Mouse (Mus musculus) ES-E14 (cell line): ENCODE measurements around the gene Abhd15. TPM values are rescaled to one million over a fixed set of nuclear protein-coding genes. Genes with fewer than 3 reads are reported as not detected.
A peak's percentile ranks its signal among the peaks of the same experiment; 100 is the strongest.

Experiments used
- DNase-seq: peaks from one replicate; pipeline ENCODE4 v3.0.0-alpha.2; 2013; ENCODE audit warnings: low read depth, low spot score
- H3K27ac ChIP-seq: 2 replicates; pipeline ENCODE4 v1.5.1; 2012; ENCODE audit warnings: low read depth, mild to moderate bottlenecking, low read length, moderate library complexity, mixed read lengths; ENCODE audit not compliant: poor library complexity, insufficient read depth, severe bottlenecking
- H3K36me3 ChIP-seq: 2 replicates; pipeline ENCODE4 v1.6.1; 2012; ENCODE audit warnings: mild to moderate bottlenecking, low read length, moderate library complexity, mixed read lengths; ENCODE audit not compliant: control insufficient read depth, poor library complexity, insufficient read depth, severe bottlenecking
- H3K4me1 ChIP-seq, 2 experiments: fragments of 150-350 bp in 1 of 2; sonication (generic) in 1 of 2; 2 replicates each; pipeline ENCODE4 v1.6.1; 2012; ENCODE audit warnings: low read length in 2 of 2, mild to moderate bottlenecking in 1 of 2, mixed read lengths in 1 of 2; ENCODE audit not compliant: control insufficient read depth in 2 of 2, insufficient read depth in 2 of 2, poor library complexity in 1 of 2
- H3K4me3 ChIP-seq, 2 experiments: fragments of 150-350 bp in 1 of 2; sonication (generic) in 1 of 2; 2 replicates each; pipeline ENCODE4 v1.5.1; 2012; ENCODE audit warnings: low read length in 2 of 2, low read depth in 1 of 2, mild to moderate bottlenecking in 1 of 2, mixed read lengths in 1 of 2; ENCODE audit not compliant: insufficient read depth in 1 of 2, poor library complexity in 1 of 2, severe bottlenecking in 1 of 2
- H3K9ac ChIP-seq: 2 replicates; pipeline ENCODE4 v1.6.1; 2012; ENCODE audit warnings: low read depth, mild to moderate bottlenecking, low read length, mixed read lengths; ENCODE audit not compliant: poor library complexity, insufficient read depth, severe bottlenecking
- H3K9me3 ChIP-seq: fragments of 150-350 bp; sonication (generic); 2 replicates; pipeline ENCODE4 v1.6.1; 2012; ENCODE audit warnings: low read depth, mild to moderate bottlenecking, low read length; ENCODE audit not compliant: control insufficient read depth, insufficient read depth
- CHD2 ChIP-seq: IDR thresholded peaks from 2 replicates; pipeline ENCODE4 v1.6.1; 2014; ENCODE audit warnings: mild to moderate bottlenecking, low read depth, low read length, inconsistent platforms
- HCFC1 ChIP-seq: IDR thresholded peaks from 2 replicates; pipeline ENCODE4 v1.6.1; 2012; ENCODE audit warnings: low read length, inconsistent platforms, borderline replicate concordance; ENCODE audit not compliant: insufficient read depth
- MAFK ChIP-seq: IDR thresholded peaks from 2 replicates; pipeline ENCODE4 v1.6.1; 2014; ENCODE audit warnings: mild to moderate bottlenecking, low read depth, low read length, inconsistent platforms; ENCODE audit not compliant: insufficient read depth
- ZC3H11A ChIP-seq: IDR thresholded peaks from 2 replicates; pipeline ENCODE4 v1.6.1; 2012; ENCODE audit warnings: low read depth, mild to moderate bottlenecking, inconsistent platforms, low read length, borderline replicate concordance
- ZNF384 ChIP-seq: IDR thresholded peaks from 2 replicates; pipeline ENCODE4 v1.6.1; 2012; ENCODE audit warnings: low read depth, low read length, inconsistent platforms
- in situ Hi-C, 2 experiments: fragments of 600-800 bp; cut with MboI; formaldehyde crosslinking; loops; one replicate each; pipeline ENCODE4 v1.15.1; 2025; ENCODE audit warnings: low sequenced_read_pairs in 2 of 2, inconsistent platforms in 1 of 2; ENCODE audit not compliant: unreplicated experiment in 2 of 2
- total RNA-seq: library from RNA; depleted of rRNA; stranded (reverse); fragments of 300-350 nt; gene quantifications from 2 replicates; pipeline ENCODE4 v1.2.3, GENCODE M21; 2012

Abhd15 gene
- total RNA-seq, 1 experiment, result 1.7 TPM

DNA sequence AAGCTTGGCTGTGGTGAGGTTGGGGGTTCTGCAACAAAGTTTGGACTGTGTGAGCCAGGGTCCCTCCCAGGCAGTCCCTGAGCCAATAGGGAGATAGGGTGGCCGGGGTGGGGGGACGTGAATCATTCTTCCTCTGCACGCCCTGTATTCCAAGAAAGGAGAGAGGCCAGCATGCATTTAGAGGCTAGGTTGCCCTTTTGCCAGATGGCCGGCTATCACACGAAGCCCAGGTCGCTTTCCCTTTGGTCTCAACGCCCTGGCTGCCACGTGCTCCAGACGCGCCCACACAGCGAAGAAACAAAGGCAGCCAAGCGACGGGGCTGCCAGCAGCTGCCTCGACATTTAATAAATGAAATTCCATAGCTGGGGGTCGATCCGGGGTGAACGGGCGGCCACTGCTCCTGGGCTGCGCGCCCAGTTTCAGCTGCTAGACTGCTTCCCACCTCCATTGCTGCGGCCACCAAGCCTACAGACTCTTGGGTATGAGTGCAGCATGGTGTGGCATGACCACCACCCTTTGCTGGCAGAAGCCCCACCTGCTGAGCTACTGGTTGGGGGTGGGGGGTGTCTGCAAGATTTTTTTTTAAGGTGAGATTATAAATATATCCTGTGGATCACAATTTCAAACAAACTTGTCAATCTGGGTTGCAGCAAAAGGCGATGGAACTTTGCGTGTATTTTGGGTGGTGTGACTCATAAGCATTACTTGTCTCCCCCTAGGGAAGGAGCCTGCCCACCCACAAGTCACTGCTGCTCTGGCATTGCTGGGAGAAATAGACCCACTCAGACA lies 23.2 kb upstream of the Abhd15 start:
- peak overlapping the region; percentile 70 to 94 for H3K4me3 ChIP-seq
- H3K36me3 ChIP-seq, result no peaks in the 10 kb centered on the region
- H3K4me1 ChIP-seq, result peaks cover 13 to 25% of the 10 kb centered on the region in 2 experiments
- H3K27ac ChIP-seq, result no peak overlapping the region
- TF ChIP-seq HCFC1, result no peak
- TF ChIP-seq CHD2, result no peak
- no peak for TF ChIP-seq ZC3H11A
- no peak for TF ChIP-seq MAFK
- TF ChIP-seq ZNF384, result no peak
- no peak for DNase-seq
- H3K9ac ChIP-seq, result peak overlapping the region; percentile 45
- in situ Hi-C loops, result no loop called here
- no peaks in the 10 kb centered on the region for H3K9me3 ChIP-seq

DNA sequence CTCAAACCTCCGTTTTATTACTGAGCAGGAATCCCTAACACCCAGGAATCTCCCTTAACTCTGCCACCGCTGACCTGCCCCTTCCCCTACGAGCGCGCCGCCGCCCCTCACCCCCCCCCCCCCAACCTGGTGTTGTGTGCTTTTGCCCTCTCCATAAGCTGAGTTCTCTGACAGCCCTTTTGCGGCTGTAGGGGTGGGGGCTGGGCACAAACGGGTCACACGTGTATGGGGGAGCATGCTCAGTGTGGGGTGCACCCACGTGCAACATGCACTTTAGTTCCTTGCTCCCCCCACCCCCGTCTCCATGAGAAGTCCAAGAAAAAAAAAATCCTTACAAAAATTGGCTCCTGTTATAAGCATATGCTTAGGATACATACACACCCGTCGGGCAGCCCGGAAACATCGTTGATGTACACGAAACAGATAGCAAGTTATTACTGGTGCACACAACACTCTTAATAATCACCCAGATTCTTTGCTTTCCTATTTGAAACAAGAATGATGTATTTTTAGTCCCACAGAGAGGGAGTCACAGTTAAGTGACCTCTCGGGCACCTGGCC lies 22.5 kb upstream of the Abhd15 start:
- Histone ChIP-seq H3K9me3 (no peaks in the 10 kb centered on the region), H3K4me1 (peaks cover 15 to 27% of the 10 kb centered on the region in 2 experiments), H3K36me3 (no peaks in the 10 kb centered on the region), H3K9ac (peak overlapping the region; percentile 62; the same call in 1 of the 2 replicates), H3K4me3 (peak overlapping the region; percentile 94 to 98), H3K27ac (no peak overlapping the region)
- no peak for DNase-seq
- TF ChIP-seq HCFC1 (no peak), ZNF384 (no peak), MAFK (no peak), CHD2 (no peak), ZC3H11A (no peak)
- in situ Hi-C loops, result no loop called here

DNA sequence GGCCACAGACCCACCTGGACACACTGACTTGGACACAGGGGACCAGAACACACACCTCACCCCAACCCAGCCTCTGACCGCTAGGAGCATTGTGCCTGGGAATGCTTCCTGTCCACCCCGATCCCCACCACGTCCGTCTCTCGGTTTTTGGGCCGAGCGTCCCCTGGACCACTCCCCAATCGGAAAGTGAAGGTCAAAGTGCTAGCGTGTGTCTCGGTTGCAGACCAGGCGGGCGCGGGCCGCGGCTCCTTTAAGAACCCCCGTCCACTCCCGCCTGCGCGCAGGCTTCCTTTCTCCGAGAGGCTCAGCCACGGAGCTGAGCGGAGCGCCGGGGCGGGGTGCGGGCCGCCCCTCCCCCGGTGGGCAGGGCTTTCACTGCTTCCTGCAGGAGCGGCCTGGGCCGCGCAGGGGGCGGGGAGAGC lies 22.0 kb upstream of the Abhd15 start:
- H3K4me3 ChIP-seq, result peak overlapping the region; percentile 94 to 98
- no peaks in the 10 kb centered on the region for H3K9me3 ChIP-seq
- in situ Hi-C loops, result no loop called here
- TF ChIP-seq MAFK, result no peak
- no peak for TF ChIP-seq ZC3H11A
- TF ChIP-seq HCFC1, result 0 out of 2 replicates have a peak, but pooled peaks have one; percentile 33
- no peak for TF ChIP-seq ZNF384
- no peak for TF ChIP-seq CHD2
- H3K9ac ChIP-seq, result peak overlapping the region; percentile 62
- no peak overlapping the region; the same call in 1 of the 2 replicates for H3K27ac ChIP-seq
- peak; percentile 78 for DNase-seq
- peaks cover 15 to 27% of the 10 kb centered on the region in 2 experiments for H3K4me1 ChIP-seq
- H3K36me3 ChIP-seq, result no peaks in the 10 kb centered on the region

DNA sequence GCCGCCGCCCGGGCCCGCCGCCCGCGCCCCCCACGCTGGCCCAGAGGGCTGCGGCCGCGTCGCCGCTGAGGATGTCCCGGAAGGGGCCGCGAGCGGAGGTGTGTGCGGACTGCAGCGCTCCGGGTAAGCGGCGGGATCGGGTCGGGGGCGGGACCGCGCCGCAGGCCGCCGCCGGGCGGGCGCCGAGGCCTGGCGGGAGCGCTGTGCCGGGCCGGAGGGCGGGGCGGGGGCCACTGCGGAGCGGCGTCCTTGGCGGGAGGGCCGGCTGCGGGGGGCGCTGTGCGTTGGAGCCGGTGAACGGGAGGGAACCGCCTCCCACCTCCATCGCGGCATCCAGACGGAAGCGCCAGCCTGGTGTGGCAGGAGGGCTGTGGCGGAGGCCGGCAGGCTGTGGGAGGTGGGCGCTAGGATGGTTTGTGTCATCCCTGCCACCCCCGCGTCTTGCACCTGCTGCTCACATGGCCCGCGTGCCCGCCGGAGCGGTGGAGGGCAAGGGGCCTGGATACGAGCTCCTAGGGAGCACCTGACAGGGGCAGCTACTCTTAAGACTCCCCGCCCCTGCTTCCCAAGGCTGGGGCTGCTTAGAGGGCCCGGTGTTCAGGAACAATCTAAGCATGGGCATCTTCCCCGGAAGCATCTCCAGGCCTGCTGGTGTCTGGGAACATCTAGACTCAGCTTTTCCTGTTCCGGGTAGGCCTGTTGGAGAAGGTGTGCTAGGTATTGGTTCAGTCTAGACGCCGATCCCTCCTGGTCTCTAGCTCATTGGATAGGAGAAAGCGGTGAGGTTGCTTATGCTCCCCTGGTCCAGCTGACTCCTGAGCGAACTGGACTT lies 21.2 kb upstream of the Abhd15 start, which contains the start of gene Git1:
Gene Git1 (plus strand): TSS at position 51 of the 832 bp plus-strand sequence.
- peak within 1 kb of the TSS; percentile 94 to 98 for H3K4me3 ChIP-seq
- H3K4me1 ChIP-seq, result peaks cover 18 to 32% of the 10 kb centered on the region in 2 experiments
- H3K27ac ChIP-seq, result peak within 1 kb of the TSS; percentile 57; the same call in 1 of the 2 replicates
- TF ChIP-seq HCFC1, result no peak
- TF ChIP-seq ZNF384, result no peak
- TF ChIP-seq MAFK, result no peak
- TF ChIP-seq CHD2, result no peak
- TF ChIP-seq ZC3H11A, result no peak
- in situ Hi-C loops, result no loop called here
- no peak for DNase-seq
- no peaks in the 10 kb centered on the region for H3K9me3 ChIP-seq
- no peaks in the 10 kb centered on the region for H3K36me3 ChIP-seq
- peak within 1 kb of the TSS; percentile 86 for H3K9ac ChIP-seq
